Mouse (Mus musculus): ENCODE measurements around the gene Ctf1.

GRCm38 (mm10) chr7:127667171-127667570, 45.4 kb upstream of the Ctf1 start:
- TF ChIP-seq CTCF (IDR thresholded peaks at IDR 0.05; ENCODE audit: extremely low read depth, insufficient read length, insufficient replicate concordance, low read depth, low read length), result no peak
- no peak for TF ChIP-seq POLR2A (IDR thresholded peaks at IDR 0.05; ENCODE audit: low read depth, low read length)

Measured in small intestine, adult 2 months (tissue).